Mouse (Mus musculus): ENCODE results near the gene Gm20388. TPM values are rescaled to one million over a fixed set of nuclear protein-coding genes. Genes with fewer than 3 reads are reported as not detected.
A peak's percentile ranks its signal among the peaks of the same experiment; 100 is the strongest.

Gene Gm20388
- total RNA-seq, 2 experiments from 2014 or later = 2.4 to 2.6 TPM

DNA sequence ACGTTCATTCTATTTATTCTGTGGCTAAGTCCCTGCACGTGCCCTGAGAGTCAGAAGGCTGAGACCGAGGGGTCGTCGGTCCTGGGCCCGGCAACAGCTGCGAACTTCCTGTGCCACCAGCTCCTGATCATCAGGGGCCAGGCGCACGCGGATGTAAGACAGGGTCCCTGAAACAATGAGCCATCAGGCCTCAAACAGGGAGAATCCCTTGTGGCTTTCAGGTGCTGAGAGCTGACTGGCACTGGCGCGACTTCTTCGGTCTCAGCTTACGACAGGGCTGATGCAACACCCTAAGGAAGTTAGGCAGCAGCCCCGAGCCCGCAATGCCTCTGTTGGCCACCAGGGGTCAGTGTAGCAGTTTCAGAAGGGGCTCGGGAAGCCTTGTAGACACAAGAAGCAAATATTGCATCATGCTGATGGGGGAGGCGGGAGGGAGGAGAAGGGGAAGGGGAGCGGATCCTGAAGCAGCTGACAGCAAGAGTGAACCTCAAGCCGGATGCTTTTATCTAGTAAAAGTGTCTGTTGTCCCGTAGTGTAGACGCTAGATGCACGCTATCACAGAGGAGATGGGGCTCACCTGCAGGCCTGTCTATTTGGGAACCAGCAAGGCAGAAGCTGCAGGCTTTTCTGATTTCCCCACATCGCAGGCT is 1940.3 kb downstream of the Gm20388 start:
- Histone ChIP-seq H3K27ac (peak overlapping the region; percentile 53), H3K4me3 (peak overlapping the region; percentile 33; the same call in 1 of the 2 replicates)
- TF ChIP-seq CTCF (IDR thresholded peaks at IDR 0.05) = no peak; the same call in none of the 2 replicates
- intact Hi-C loops (cut with DNase I) = loop anchor here (1.0 to 2.0 kb wide), 3 partner anchors 58 to 82 kb away; no protein-coding TSS in a partner anchor
- DNase-seq (ENCODE audit: extremely low spot score in 1 of 2, low spot score in 2 of 2) = peak; percentile 94 to 99

DNA sequence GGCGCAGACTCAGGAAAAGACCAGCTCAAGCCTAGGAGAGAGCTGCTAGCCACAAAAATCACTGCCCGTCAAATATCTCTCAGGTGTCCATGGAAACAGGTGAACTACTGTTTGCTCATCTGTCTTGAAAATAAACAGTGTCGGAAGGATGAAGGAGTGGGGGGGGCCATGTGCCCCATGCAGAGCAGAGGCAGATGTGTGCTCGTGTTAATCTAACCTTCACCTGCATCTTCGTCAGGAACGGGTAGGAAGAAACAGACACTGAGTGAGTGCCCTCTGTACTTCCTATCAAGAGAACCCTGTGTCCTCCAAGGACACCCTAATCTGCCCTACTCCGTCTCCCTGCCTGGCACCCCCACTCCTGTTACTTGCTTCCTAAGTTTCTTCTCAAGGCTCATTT is 1941.1 kb downstream of the Gm20388 start:
- no peak for TF ChIP-seq CTCF (IDR thresholded peaks at IDR 0.05)
- Histone ChIP-seq H3K4me3 (no peak overlapping the region), H3K27ac (no peak overlapping the region; the same call in 1 of the 2 replicates)
- intact Hi-C loops (cut with DNase I) = loop anchor here (1.0 to 2.0 kb wide), 2 partner anchors 58 to 81 kb away; no protein-coding TSS in a partner anchor
- no peak for DNase-seq (ENCODE audit: extremely low spot score in 1 of 2, low spot score in 2 of 2)

DNA sequence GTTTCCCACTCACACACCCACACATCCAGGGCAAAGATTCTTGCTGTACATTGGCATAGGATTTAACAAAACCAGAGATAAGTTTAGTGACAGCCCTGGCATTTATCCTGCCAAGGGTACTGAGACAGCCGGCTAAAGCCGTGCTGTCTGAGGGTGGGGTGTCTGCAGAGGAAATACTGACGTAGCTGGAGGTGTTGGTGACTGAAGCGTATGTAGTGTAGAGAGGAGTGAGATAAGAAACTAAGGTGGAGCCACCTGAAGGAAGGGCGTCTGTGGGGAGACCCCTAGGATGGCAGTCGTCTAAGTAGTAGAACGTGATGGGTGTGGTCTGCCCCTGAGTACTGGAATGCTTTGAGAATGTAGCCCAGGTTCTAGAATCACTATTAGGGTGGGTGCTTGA is 1941.8 kb downstream of the Gm20388 start:
- Histone ChIP-seq H3K27ac (no peak overlapping the region), H3K4me3 (no peak overlapping the region)
- intact Hi-C loops (cut with DNase I) = no loop called here
- no peak for TF ChIP-seq CTCF (IDR thresholded peaks at IDR 0.05)
- DNase-seq (ENCODE audit: extremely low spot score in 1 of 2, low spot score in 2 of 2) = no peak

- Histone ChIP-seq H3K27ac (no peak overlapping the region), H3K4me3 (no peak overlapping the region)
- no peak for TF ChIP-seq CTCF (IDR thresholded peaks at IDR 0.05)
- DNase-seq (ENCODE audit: extremely low spot score in 1 of 2, low spot score in 2 of 2) = no peak
- intact Hi-C loops (cut with DNase I) = no loop called here
Observed at GRCm38 (mm10) chr8:121853586-121853985, 1942.9 kb downstream of the Gm20388 start.

DNA sequence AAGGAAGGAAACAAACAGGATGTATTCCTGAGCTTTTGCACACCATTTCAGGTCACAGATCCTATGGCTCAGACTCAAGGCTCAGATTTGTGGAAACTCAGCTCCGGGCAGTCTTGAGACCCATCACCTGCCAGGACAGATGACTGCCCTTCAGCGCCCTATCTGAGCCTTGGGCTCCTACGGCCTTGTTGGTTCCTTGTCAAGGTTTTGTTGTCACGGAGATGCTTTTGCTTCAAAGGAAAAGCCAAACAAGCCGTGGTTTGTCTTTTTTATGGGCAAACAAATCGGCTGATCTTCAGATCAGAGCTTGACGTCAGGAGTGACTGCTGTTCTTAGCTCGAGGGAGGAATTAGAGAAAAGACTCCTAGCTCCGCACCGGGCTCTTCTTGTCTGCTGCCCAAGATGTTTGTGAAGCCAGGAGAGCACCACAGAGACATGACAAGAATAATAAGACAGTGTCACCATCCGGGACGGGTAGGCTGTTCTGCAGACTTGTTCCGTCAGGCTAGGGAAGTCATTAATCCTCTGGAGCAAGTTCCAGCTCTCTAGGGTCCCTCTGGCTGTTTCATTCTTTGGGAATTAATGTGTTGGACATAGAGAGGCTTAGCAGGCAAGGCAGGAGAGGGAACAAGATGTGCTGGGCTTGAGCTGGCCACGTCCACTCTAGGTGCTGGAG is 1945.6 kb downstream of the Gm20388 start:
- Histone ChIP-seq H3K4me3 (no peak overlapping the region), H3K27ac (no peak overlapping the region)
- no peak for DNase-seq (ENCODE audit: extremely low spot score in 1 of 2, low spot score in 2 of 2)
- intact Hi-C loops (cut with DNase I) = no loop called here
- TF ChIP-seq CTCF (IDR thresholded peaks at IDR 0.05) = no peak

GRCm38 (mm10) chr8:121857331-121857730 is 1946.7 kb downstream of the Gm20388 start:
- no peak for DNase-seq (ENCODE audit: extremely low spot score in 1 of 2, low spot score in 2 of 2)
- intact Hi-C loops (cut with DNase I) = no loop called here
- H3K27ac ChIP-seq = no peak overlapping the region
- H3K4me3 ChIP-seq = no peak overlapping the region
- TF ChIP-seq CTCF (IDR thresholded peaks at IDR 0.05) = no peak

DNA sequence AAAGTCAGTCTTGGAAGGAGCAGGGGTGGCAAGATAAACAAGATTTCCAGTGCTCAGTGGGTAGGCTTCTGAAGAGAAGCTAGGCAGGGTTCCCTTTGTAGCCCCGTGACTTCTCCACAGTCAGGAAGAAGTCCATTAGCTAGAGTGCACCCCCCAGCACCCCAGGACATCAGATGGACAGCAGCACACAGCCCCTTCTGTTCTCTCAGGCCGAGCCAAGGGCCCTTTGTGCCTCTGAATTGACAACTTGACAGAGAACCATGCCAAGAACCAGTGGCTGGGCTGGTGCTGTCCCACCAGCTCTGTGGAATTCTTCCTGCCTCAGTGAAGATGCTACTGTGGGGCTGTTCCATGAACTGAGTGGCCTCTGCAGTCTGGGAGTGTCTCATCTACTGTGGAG is 1947.1 kb downstream of the Gm20388 start:
- intact Hi-C loops (cut with DNase I) = no loop called here
- no peak for TF ChIP-seq CTCF (IDR thresholded peaks at IDR 0.05)
- Histone ChIP-seq H3K27ac (no peak overlapping the region), H3K4me3 (no peak overlapping the region)
- no peak for DNase-seq (ENCODE audit: extremely low spot score in 1 of 2, low spot score in 2 of 2)

- no peak for DNase-seq (ENCODE audit: extremely low spot score in 1 of 2, low spot score in 2 of 2)
- intact Hi-C loops (cut with DNase I) = no loop called here
- Histone ChIP-seq H3K4me3 (no peak overlapping the region), H3K27ac (no peak overlapping the region)
- no peak for TF ChIP-seq CTCF (IDR thresholded peaks at IDR 0.05)
Observed at GRCm38 (mm10) chr8:121861276-121861675, 1950.6 kb downstream of the Gm20388 start.

GRCm38 (mm10) chr8:121861806-121862548 is 1951.3 kb downstream of the Gm20388 start:
- Histone ChIP-seq H3K27ac (no peak overlapping the region), H3K4me3 (no peak overlapping the region)
- TF ChIP-seq CTCF (IDR thresholded peaks at IDR 0.05) = no peak
- intact Hi-C loops (cut with DNase I) = no loop called here
- DNase-seq (ENCODE audit: extremely low spot score in 1 of 2, low spot score in 2 of 2) = no peak

DNA sequence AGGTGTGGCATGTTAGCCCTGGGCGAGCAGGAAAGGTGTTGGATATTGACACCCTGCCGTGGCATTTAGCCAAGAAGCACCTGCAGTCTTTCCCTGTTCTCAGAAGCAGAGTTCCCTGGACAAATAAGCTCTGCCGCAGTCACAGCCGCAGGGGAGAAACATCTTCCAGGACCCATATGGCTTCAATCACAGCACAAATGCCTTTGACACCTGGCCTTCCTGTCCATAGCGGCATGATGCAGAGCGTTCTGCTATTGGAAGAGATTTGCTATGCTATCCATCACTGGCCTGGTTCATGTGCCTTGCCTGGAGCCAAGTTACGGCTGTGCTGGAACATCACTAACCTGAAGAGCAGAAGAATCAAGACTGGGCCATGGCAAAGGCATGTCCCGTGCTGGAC is 1954.7 kb downstream of the Gm20388 start:
- TF ChIP-seq CTCF (IDR thresholded peaks at IDR 0.05) = no peak
- DNase-seq (ENCODE audit: extremely low spot score in 1 of 2, low spot score in 2 of 2) = no peak
- no peak overlapping the region for H3K4me3 ChIP-seq
- intact Hi-C loops (cut with DNase I) = no loop called here
- H3K27ac ChIP-seq = no peak overlapping the region

GRCm38 (mm10) chr8:121868196-121868595 is 1957.6 kb downstream of the Gm20388 start:
- TF ChIP-seq CTCF (IDR thresholded peaks at IDR 0.05) = no peak
- intact Hi-C loops (cut with DNase I) = no loop called here

GRCm38 (mm10) chr8:121868896-121869295 is 1958.3 kb downstream of the Gm20388 start:
- intact Hi-C loops (cut with DNase I) = no loop called here
- no peak overlapping the region for H3K4me3 ChIP-seq
- no peak for DNase-seq (ENCODE audit: extremely low spot score in 1 of 2, low spot score in 2 of 2)
- H3K27ac ChIP-seq = no peak overlapping the region
- no peak for TF ChIP-seq CTCF (IDR thresholded peaks at IDR 0.05)

More at GRCm38 (mm10) chr8:121868196-121868595, 1957.6 kb downstream of the Gm20388 start:
- Histone ChIP-seq H3K27ac (no peak overlapping the region), H3K4me3 (no peak overlapping the region)
- DNase-seq (ENCODE audit: extremely low spot score in 1 of 2, low spot score in 2 of 2) = no peak
